Mouse (Mus musculus): Measurements from ENCODE around the gene Meox2. TPM values are rescaled to one million over a fixed set of nuclear protein-coding genes. Genes with fewer than 3 reads are reported as not detected.

The Meox2 gene
- total RNA-seq, 1 experiment = 0.31 TPM

DNA sequence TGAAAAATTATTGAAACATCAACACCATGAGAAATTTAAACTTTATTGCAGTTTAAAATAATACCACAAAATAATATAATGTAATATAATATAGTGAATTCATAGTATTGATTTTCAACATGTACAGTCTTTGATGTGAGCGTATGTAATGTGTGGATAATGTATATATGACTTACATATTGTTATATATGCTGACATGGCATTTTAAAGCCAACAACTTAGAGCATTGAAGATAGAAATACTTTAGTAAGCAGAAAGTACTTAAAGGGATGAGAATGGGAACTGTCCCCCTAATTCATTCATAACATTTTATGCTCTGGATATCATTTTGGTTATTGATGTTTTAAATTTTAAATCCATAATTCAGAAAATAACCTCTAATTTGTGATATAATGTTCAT lies 35.5 kb downstream of the Meox2 start:
- in situ Hi-C loops (cut with MboI; ENCODE audit: low sequenced_read_pairs in 2 of 2, unreplicated experiment in 2 of 2) = no loop called here
- H3K4me3 ChIP-seq (ENCODE audit: insufficient read depth in 1 of 2, low read depth in 1 of 2, low read length in 2 of 2, poor library complexity in 1 of 2, severe bottlenecking in 1 of 2) = no peak overlapping the region
- H3K36me3 ChIP-seq (ENCODE audit: control insufficient read depth, insufficient read depth, low read length, poor library complexity, severe bottlenecking) = no peaks in the 10 kb centered on the region
- H3K9ac ChIP-seq (ENCODE audit: insufficient read depth, low read depth, low read length, poor library complexity, severe bottlenecking) = no peak overlapping the region
- no peak for TF ChIP-seq ZNF384 (IDR thresholded peaks at IDR 0.05; ENCODE audit: low read depth, low read length)
- TF ChIP-seq ZC3H11A (IDR thresholded peaks at IDR 0.05; ENCODE audit: borderline replicate concordance, low read depth, low read length) = no peak
- TF ChIP-seq MAFK (IDR thresholded peaks at IDR 0.05; ENCODE audit: insufficient read depth, low read depth, low read length) = peak; percentile 86
- DNase-seq (ENCODE audit: low read depth, low spot score) = no peak
- H3K9me3 ChIP-seq (ENCODE audit: control insufficient read depth, insufficient read depth, low read depth, low read length) = no peaks in the 10 kb centered on the region
- H3K27ac ChIP-seq (ENCODE audit: insufficient read depth, low read depth, low read length, poor library complexity, severe bottlenecking) = no peak overlapping the region
- H3K4me1 ChIP-seq (ENCODE audit: control insufficient read depth in 2 of 2, insufficient read depth in 2 of 2, low read length in 2 of 2, poor library complexity in 1 of 2) = no peaks in the 10 kb centered on the region

DNA sequence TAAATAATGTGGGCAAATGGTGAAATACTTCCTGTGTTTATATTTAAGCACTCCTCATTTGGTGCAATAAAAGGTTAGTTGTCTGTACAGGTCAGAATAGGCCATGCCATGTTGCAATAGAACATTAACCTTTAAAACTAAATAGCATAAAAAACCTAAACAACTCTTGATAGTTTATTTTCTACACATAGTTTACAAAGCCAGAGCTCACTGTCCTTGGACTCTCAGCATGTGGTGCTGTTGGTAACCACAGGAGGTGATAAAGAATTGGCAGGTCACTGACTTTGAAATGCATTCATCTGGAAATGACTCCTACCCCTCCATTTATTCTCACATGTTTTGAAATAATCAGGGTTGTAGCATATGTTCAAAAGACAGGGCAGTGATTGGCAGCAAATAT lies 59.4 kb downstream of the Meox2 start:
- no peak for DNase-seq (ENCODE audit: low read depth, low spot score)
- Histone ChIP-seq H3K27ac (ENCODE audit: insufficient read depth, low read depth, low read length, poor library complexity, severe bottlenecking) (no peak overlapping the region), H3K4me1 (ENCODE audit: control insufficient read depth in 2 of 2, insufficient read depth in 2 of 2, low read length in 2 of 2, poor library complexity in 1 of 2) (no peaks in the 10 kb centered on the region), H3K9me3 (ENCODE audit: control insufficient read depth, insufficient read depth, low read depth, low read length) (no peaks in the 10 kb centered on the region), H3K4me3 (ENCODE audit: insufficient read depth in 1 of 2, low read depth in 1 of 2, low read length in 2 of 2, poor library complexity in 1 of 2, severe bottlenecking in 1 of 2) (no peak overlapping the region), H3K9ac (ENCODE audit: insufficient read depth, low read depth, low read length, poor library complexity, severe bottlenecking) (no peak overlapping the region), H3K36me3 (ENCODE audit: control insufficient read depth, insufficient read depth, low read length, poor library complexity, severe bottlenecking) (no peaks in the 10 kb centered on the region)
- in situ Hi-C loops (cut with MboI; ENCODE audit: low sequenced_read_pairs in 2 of 2, unreplicated experiment in 2 of 2) = no loop called here
- TF ChIP-seq MAFK (IDR thresholded peaks at IDR 0.05; ENCODE audit: insufficient read depth, low read depth, low read length) = no peak
- no peak for TF ChIP-seq CHD2 (IDR thresholded peaks at IDR 0.05; ENCODE audit: low read depth, low read length)
- no peak for TF ChIP-seq ZC3H11A (IDR thresholded peaks at IDR 0.05; ENCODE audit: borderline replicate concordance, low read depth, low read length)
- no peak for TF ChIP-seq HCFC1 (IDR thresholded peaks at IDR 0.05; ENCODE audit: borderline replicate concordance, insufficient read depth, low read length)

DNA sequence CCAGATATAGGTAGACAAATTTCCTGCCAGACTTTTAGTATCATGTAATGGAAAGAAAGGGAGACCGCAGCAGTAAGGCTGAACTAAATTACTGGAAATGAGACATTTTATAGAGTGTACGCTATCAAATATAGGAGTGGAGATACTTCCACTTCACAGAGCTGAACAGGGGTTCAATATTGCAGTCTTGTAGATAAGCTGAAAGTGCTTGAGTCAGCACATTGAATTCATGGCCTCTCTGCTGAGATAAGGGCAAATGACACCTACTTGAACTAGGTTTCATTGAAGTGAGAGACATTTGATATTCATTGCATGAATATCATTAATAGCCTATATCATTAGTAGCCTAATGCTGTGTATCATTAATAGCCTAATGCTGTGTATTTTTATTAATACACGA lies 65.0 kb downstream of the Meox2 start:
- no peak overlapping the region for H3K9ac ChIP-seq (ENCODE audit: insufficient read depth, low read depth, low read length, poor library complexity, severe bottlenecking)
- TF ChIP-seq ZC3H11A (IDR thresholded peaks at IDR 0.05; ENCODE audit: borderline replicate concordance, low read depth, low read length) (no peak), ZNF384 (IDR thresholded peaks at IDR 0.05; ENCODE audit: low read depth, low read length) (no peak), CHD2 (IDR thresholded peaks at IDR 0.05; ENCODE audit: low read depth, low read length) (no peak), MAFK (IDR thresholded peaks at IDR 0.05; ENCODE audit: insufficient read depth, low read depth, low read length) (0 out of 2 replicates have a peak, but pooled peaks have one; percentile 27), HCFC1 (IDR thresholded peaks at IDR 0.05; ENCODE audit: borderline replicate concordance, insufficient read depth, low read length) (no peak)

DNA sequence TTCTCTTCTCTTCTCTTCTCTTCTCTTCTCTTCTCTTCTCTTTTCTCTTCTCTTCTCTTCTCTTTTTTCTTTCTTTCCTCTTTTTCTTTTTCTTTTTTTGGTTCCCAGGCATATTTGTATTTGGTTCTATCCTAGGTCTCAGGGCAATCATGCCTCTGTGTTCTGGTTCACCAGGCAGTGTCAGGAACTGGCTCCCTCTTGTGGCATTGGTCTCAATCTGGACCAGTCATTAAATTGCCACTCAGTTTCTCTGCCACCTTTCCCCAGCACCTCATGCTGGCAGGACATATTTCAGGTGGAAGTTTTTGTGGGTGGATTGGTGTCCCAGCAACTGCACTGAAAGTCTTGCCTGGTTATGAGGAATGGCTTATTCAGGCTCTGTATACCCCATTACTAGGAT lies 75.3 kb downstream of the Meox2 start:
- TF ChIP-seq HCFC1 (IDR thresholded peaks at IDR 0.05; ENCODE audit: borderline replicate concordance, insufficient read depth, low read length) (no peak), ZC3H11A (IDR thresholded peaks at IDR 0.05; ENCODE audit: borderline replicate concordance, low read depth, low read length) (peak; percentile 48; the same call in 1 of the 2 replicates), CHD2 (IDR thresholded peaks at IDR 0.05; ENCODE audit: low read depth, low read length) (no peak), MAFK (IDR thresholded peaks at IDR 0.05; ENCODE audit: insufficient read depth, low read depth, low read length) (no peak), ZNF384 (IDR thresholded peaks at IDR 0.05; ENCODE audit: low read depth, low read length) (no peak)
- no peaks in the 10 kb centered on the region for H3K9me3 ChIP-seq (ENCODE audit: control insufficient read depth, insufficient read depth, low read depth, low read length)
- H3K4me1 ChIP-seq (ENCODE audit: control insufficient read depth in 2 of 2, insufficient read depth in 2 of 2, low read length in 2 of 2, poor library complexity in 1 of 2) = no peaks in the 10 kb centered on the region
- H3K9ac ChIP-seq (ENCODE audit: insufficient read depth, low read depth, low read length, poor library complexity, severe bottlenecking) = no peak overlapping the region
- H3K4me3 ChIP-seq (ENCODE audit: insufficient read depth in 1 of 2, low read depth in 1 of 2, low read length in 2 of 2, poor library complexity in 1 of 2, severe bottlenecking in 1 of 2) = no peak overlapping the region
- H3K27ac ChIP-seq (ENCODE audit: insufficient read depth, low read depth, low read length, poor library complexity, severe bottlenecking) = no peak overlapping the region
- H3K36me3 ChIP-seq (ENCODE audit: control insufficient read depth, insufficient read depth, low read length, poor library complexity, severe bottlenecking) = no peaks in the 10 kb centered on the region
- peak; percentile 9 for DNase-seq (ENCODE audit: low read depth, low spot score)
- in situ Hi-C loops (cut with MboI; ENCODE audit: low sequenced_read_pairs in 2 of 2, unreplicated experiment in 2 of 2) = no loop called here

More for the DNA sequence above, 65.0 kb downstream of the Meox2 start:
- Histone ChIP-seq H3K9me3 (ENCODE audit: control insufficient read depth, insufficient read depth, low read depth, low read length) (no peaks in the 10 kb centered on the region), H3K27ac (ENCODE audit: insufficient read depth, low read depth, low read length, poor library complexity, severe bottlenecking) (no peak overlapping the region), H3K36me3 (ENCODE audit: control insufficient read depth, insufficient read depth, low read length, poor library complexity, severe bottlenecking) (no peaks in the 10 kb centered on the region), H3K4me3 (ENCODE audit: insufficient read depth in 1 of 2, low read depth in 1 of 2, low read length in 2 of 2, poor library complexity in 1 of 2, severe bottlenecking in 1 of 2) (no peak overlapping the region), H3K4me1 (ENCODE audit: control insufficient read depth in 2 of 2, insufficient read depth in 2 of 2, low read length in 2 of 2, poor library complexity in 1 of 2) (no peaks in the 10 kb centered on the region)
- no peak for DNase-seq (ENCODE audit: low read depth, low spot score)
- in situ Hi-C loops (cut with MboI; ENCODE audit: low sequenced_read_pairs in 2 of 2, unreplicated experiment in 2 of 2) = no loop called here

DNA sequence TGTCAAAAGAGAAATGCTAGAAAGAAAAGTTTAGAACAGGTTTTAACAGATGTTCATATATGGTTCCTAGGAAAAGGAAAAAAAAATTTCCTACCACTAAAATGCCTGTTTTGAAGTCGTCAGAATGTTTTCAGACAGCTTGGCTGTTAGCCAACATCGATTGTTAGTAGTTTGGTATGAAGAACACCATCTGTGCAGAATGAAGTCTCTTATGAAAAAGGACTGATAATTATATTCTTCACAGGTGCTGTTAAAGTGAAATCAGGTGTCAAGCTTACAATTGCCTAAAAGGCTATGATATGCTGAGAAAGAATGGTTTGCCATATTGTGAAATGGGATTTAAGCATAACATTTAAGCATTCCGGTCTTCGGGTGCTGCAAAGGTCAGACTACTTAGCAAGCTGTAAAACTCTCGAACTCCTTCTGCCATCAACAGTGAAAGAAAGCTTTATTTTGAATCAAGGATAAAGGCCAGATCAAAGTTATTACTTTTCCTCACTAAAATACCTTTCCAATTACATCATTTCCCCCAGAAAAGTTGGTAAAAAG lies 80.7 kb downstream of the Meox2 start:
- in situ Hi-C loops (cut with MboI; ENCODE audit: low sequenced_read_pairs in 2 of 2, unreplicated experiment in 2 of 2) = no loop called here
- H3K36me3 ChIP-seq (ENCODE audit: control insufficient read depth, insufficient read depth, low read length, poor library complexity, severe bottlenecking) = no peaks in the 10 kb centered on the region
- no peak for DNase-seq (ENCODE audit: low read depth, low spot score)

More for the DNA sequence above, 80.7 kb downstream of the Meox2 start:
- TF ChIP-seq ZC3H11A (IDR thresholded peaks at IDR 0.05; ENCODE audit: borderline replicate concordance, low read depth, low read length) (no peak), ZNF384 (IDR thresholded peaks at IDR 0.05; ENCODE audit: low read depth, low read length) (no peak), CHD2 (IDR thresholded peaks at IDR 0.05; ENCODE audit: low read depth, low read length) (no peak), HCFC1 (IDR thresholded peaks at IDR 0.05; ENCODE audit: borderline replicate concordance, insufficient read depth, low read length) (no peak), MAFK (IDR thresholded peaks at IDR 0.05; ENCODE audit: insufficient read depth, low read depth, low read length) (no peak)
- H3K9me3 ChIP-seq (ENCODE audit: control insufficient read depth, insufficient read depth, low read depth, low read length) = no peaks in the 10 kb centered on the region
- H3K27ac ChIP-seq (ENCODE audit: insufficient read depth, low read depth, low read length, poor library complexity, severe bottlenecking) = no peak overlapping the region
- no peak overlapping the region for H3K9ac ChIP-seq (ENCODE audit: insufficient read depth, low read depth, low read length, poor library complexity, severe bottlenecking)
- H3K4me3 ChIP-seq (ENCODE audit: insufficient read depth in 1 of 2, low read depth in 1 of 2, low read length in 2 of 2, poor library complexity in 1 of 2, severe bottlenecking in 1 of 2) = no peak overlapping the region
- H3K4me1 ChIP-seq (ENCODE audit: control insufficient read depth in 2 of 2, insufficient read depth in 2 of 2, low read length in 2 of 2, poor library complexity in 1 of 2) = no peaks in the 10 kb centered on the region
